Mouse (Mus musculus) cerebellum, adult 2 months (tissue): ENCODE measurements around the gene Homer1.

Source experiments
- CTCF ChIP-seq: fragments of 200-500 bp; IDR thresholded peaks from 2 replicates; pipeline ENCODE4 v1.5.1; 2011; ENCODE audit warnings: low read depth, mild to moderate bottlenecking, control low read depth, low read length, moderate library complexity, borderline replicate concordance; ENCODE audit not compliant: insufficient read depth
- POLR2A ChIP-seq: fragments of 200-500 bp; IDR thresholded peaks from 2 replicates; pipeline ENCODE4 v1.6.1; 2011; ENCODE audit warnings: low read length, control low read depth, borderline replicate concordance; ENCODE audit not compliant: insufficient read depth

- TF ChIP-seq CTCF (no peak), POLR2A (no peak)
These were observed 88.0 kb downstream of the Homer1 start for GRCm38 (mm10) chr13:93387440-93387839.
